Mouse (Mus musculus) heart, adult 2 months (tissue): ENCODE data around the gene P4hb.

Source experiments
- CTCF ChIP-seq: fragments of 200-600 bp; IDR thresholded peaks from 2 replicates; pipeline ENCODE4 v1.8.1; 2022; ENCODE audit warnings: antibody characterized with exemption, mild to moderate bottlenecking, moderate library complexity
- POLR2A ChIP-seq: fragments of 200-500 bp; IDR thresholded peaks from 2 replicates; pipeline ENCODE4 v1.6.1; 2011; ENCODE audit warnings: mild to moderate bottlenecking, low read depth, low read length, control low read depth; ENCODE audit not compliant: insufficient read depth

- TF ChIP-seq CTCF (no peak), POLR2A (no peak)
These were observed 26.0 kb upstream of the P4hb start for GRCm38 (mm10) chr11:120598990-120599549.
